ENCODE assay signal across 22 mouse cellular contexts in the genomic region with DNA sequence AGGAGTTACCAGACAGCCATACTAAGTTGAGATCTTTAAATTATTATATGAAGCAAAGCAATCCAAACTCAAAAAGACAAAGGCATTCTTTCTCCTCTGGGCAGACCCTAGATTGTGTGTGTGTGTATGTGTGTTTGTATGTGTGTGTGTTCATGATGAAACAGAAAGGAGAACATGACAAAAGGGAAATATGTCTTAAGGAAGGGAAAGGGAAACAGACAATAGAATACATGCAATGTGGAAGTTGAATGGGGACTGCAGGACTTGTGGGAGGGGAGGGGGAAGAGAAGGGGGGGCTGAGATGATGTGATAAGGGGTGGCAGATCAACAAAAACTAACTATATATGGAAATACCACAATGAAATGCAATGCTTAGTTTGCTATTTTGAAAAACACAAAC. TPM values are rescaled to one million over a fixed set of nuclear protein-coding genes. Genes with fewer than 3 reads are reported as not detected.
DNase-seq lines count a peak whose midpoint lies in the region; ATAC-seq lines count a peak whose summit lies in the region.
"Had no signal": no experiment of that assay in that cellular context is flagged by ENCODE, and none has a peak within 500 bp of the region (broad histone marks: within the 10 kb centered on the region; RNA-seq: fewer than 3 reads in every experiment).

No protein-coding gene starts in this region.

- H3K4me1 ChIP-seq in midbrain, embryonic 16.5 days (ENCODE audit: control insufficient read depth, insufficient read depth, low read length), result no peaks in the 10 kb centered on the region
- H3K4me1 ChIP-seq in neural tube, embryonic 15.5 days, result no peaks in the 10 kb centered on the region

- no peak overlapping the region for H3K27ac ChIP-seq in midbrain, embryonic 16.5 days (ENCODE audit: low read length)
- H3K27ac ChIP-seq in neural tube, embryonic 15.5 days (replicated peaks), result no peak overlapping the region

- no peak for DNase-seq in cerebellum, adult 9-10 months
- DNase-seq in spleen, postnatal 4 days (ENCODE audit: low spot score in 2 of 2), result no peak
- DNase-seq: adrenal gland, adult 2 months; adrenal gland, adult 8-10 months; adrenal gland, postnatal 10 days; adrenal gland, postnatal 14 days; adrenal gland, postnatal 25 days; adrenal gland, postnatal 36 days; B cell, adult 2 months; cerebellum, adult 11 months; cerebellum, adult 11-12 months had no signal

- no peak overlapping the region for H3K4me2 ChIP-seq in midbrain, embryonic 16.5 days (ENCODE audit: low read length)
- no peak overlapping the region for H3K4me2 ChIP-seq in neural tube, embryonic 15.5 days

- H3K36me3 ChIP-seq in midbrain, embryonic 16.5 days (ENCODE audit: control insufficient read depth, insufficient read depth, low read length), result no peaks in the 10 kb centered on the region
- H3K36me3 ChIP-seq in neural tube, embryonic 15.5 days, result no peaks in the 10 kb centered on the region
- H3K36me3 ChIP-seq: G1E had no signal

- peak; percentile 58 for ATAC-seq in common myeloid progenitor, adult 5-6 weeks (replicated peaks; ENCODE audit: low read depth, poor library complexity, severe bottlenecking)
- ATAC-seq in granulocyte monocyte progenitor cell, adult 5-6 weeks (replicated peaks; ENCODE audit: poor library complexity, severe bottlenecking), result peak; percentile 91
- ATAC-seq in megakaryocyte, adult 5-6 weeks (ENCODE audit: poor library complexity, severe bottlenecking), result peak; percentile 85
- ATAC-seq in megakaryocyte progenitor cell, adult 5-6 weeks (replicated peaks; ENCODE audit: poor library complexity), result peak; percentile 83
- no peak for ATAC-seq in midbrain, embryonic 16.5 days
- ATAC-seq in neural tube, embryonic 15.5 days (ENCODE audit: low FRiP score), result no peak
- ATAC-seq: activated CD4-positive, CD25-positive, alpha-beta regulatory T cell, adult 4 months; CD4-positive, CD25-positive, alpha-beta regulatory T cell, adult 4 months; Patski had no signal

- H3K9me3 ChIP-seq in midbrain, embryonic 16.5 days (replicated peaks; ENCODE audit: control insufficient read depth, low read length, poor library complexity, severe bottlenecking), result no peaks in the 10 kb centered on the region
- H3K9me3 ChIP-seq in neural tube, embryonic 15.5 days (replicated peaks), result no peaks in the 10 kb centered on the region

- H3K27me3 ChIP-seq in midbrain, embryonic 16.5 days (ENCODE audit: control insufficient read depth, insufficient read depth, low read depth, low read length), result no peaks in the 10 kb centered on the region
- H3K27me3 ChIP-seq in neural tube, embryonic 15.5 days (replicated peaks), result no peaks in the 10 kb centered on the region
- H3K27me3 ChIP-seq: CH12.LX, Patski had no signal

- no peak overlapping the region for H3K9ac ChIP-seq in midbrain, embryonic 16.5 days (ENCODE audit: low read depth, low read length)
- no peak overlapping the region for H3K9ac ChIP-seq in neural tube, embryonic 15.5 days (replicated peaks)

- no peak overlapping the region for H3K4me3 ChIP-seq in midbrain, embryonic 16.5 days (ENCODE audit: low read depth, low read length)
- H3K4me3 ChIP-seq in neural tube, embryonic 15.5 days (replicated peaks), result no peak overlapping the region

RNA-seq across cellular contexts. Expression of a gene that starts 13.8 kb away (rescaled TPM):
- 5.4 and 7.2 TPM in 2 replicates for total RNA-seq in common myeloid progenitor, adult 5-6 weeks (2017)
- 7.3 and 24.4 TPM in 2 replicates for total RNA-seq in granulocyte monocyte progenitor cell, adult 5-6 weeks (2014; fragmentation: Nextera tagmentation)
- 7.5 TPM in 2 replicates for total RNA-seq in granulocyte monocyte progenitor cell, adult 5-6 weeks (2017)
- total RNA-seq in megakaryocyte, adult 5-6 weeks (2015), result 4.1 and 6.9 TPM in 2 replicates
- 1.9 and 3.4 TPM in 2 replicates for total RNA-seq in megakaryocyte, adult 5-6 weeks (2017)
- total RNA-seq in megakaryocyte progenitor cell, adult 5-6 weeks (2015), result 15.0 and 18.2 TPM in 2 replicates
- 4.4 and 5.0 TPM in 2 replicates for total RNA-seq in megakaryocyte progenitor cell, adult 5-6 weeks (2017)
- polyA plus RNA-seq in midbrain, embryonic 16.5 days (2015; fragmentation: Nextera tagmentation; extraction: Ambion mirVana), result 52.3 and 56.8 TPM in 2 replicates
- polyA plus RNA-seq in neural tube, embryonic 15.5 days (2015; fragmentation: Nextera tagmentation; extraction: Ambion mirVana), result 51.0 and 57.5 TPM in 2 replicates

Comparison
In these comparisons a context has a peak if more than half of its experiments do, and no peak if none do; other contexts are left out.
1. ATAC-seq: peak in common myeloid progenitor, adult 5-6 weeks (single experiment), granulocyte monocyte progenitor cell, adult 5-6 weeks (single experiment), megakaryocyte, adult 5-6 weeks (single experiment) and megakaryocyte progenitor cell, adult 5-6 weeks (single experiment); none in midbrain, embryonic 16.5 days (single experiment) and neural tube, embryonic 15.5 days (single experiment).